In the genomic region with DNA sequence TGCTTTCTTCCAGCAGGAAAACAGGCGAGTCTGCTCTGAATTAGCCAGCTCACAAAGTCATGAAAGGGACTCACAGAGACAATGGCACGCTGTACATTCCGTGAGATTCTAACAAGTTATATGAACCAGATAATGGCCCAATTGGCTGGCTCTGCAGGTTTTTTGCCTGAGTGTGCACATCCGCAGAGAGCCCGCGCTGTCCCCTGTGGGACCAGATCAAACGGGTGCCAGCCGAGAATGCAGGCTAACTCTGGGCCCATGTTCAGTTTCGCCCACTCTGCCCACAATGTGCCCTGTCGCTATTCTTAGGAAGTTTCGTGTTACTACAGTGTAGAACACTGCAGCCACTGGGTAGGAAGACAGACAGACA, we compare ENCODE assay signal across 11 mouse cellular contexts.
DNase-seq lines count a peak whose midpoint lies in the region; ATAC-seq and TF ChIP-seq lines count a peak whose summit lies in the region.
"Had no signal": no experiment of that assay in that cellular context is flagged by ENCODE, and none has a peak within 500 bp of the region (broad histone marks: within the 10 kb centered on the region; RNA-seq: fewer than 3 reads in every experiment).

No protein-coding gene starts in this region.

- H3K4me3 ChIP-seq in lung, embryonic 14.5 days (ENCODE audit: low read depth, low read length) = no peak overlapping the region
- no peak overlapping the region for H3K4me3 ChIP-seq in forebrain, embryonic 11.5 days (ENCODE audit: low read depth, low read length)
- no peak overlapping the region for H3K4me3 ChIP-seq in intestine, postnatal 0 days (ENCODE audit: low read depth, low read length)

- no peaks in the 10 kb centered on the region for H3K36me3 ChIP-seq in lung, embryonic 14.5 days (ENCODE audit: insufficient read depth)
- no peaks in the 10 kb centered on the region for H3K36me3 ChIP-seq in forebrain, embryonic 11.5 days (ENCODE audit: control insufficient read depth, insufficient read depth, low read length)
- H3K36me3 ChIP-seq in intestine, postnatal 0 days (ENCODE audit: control insufficient read depth, insufficient read depth) = no peaks in the 10 kb centered on the region; the same call in 1 of the 2 replicates

- TF ChIP-seq CTCF in lung, embryonic 14.5 days (IDR thresholded peaks at IDR 0.05; ENCODE audit: low read depth) = no peak
- TF ChIP-seq CTCF in intestine, postnatal 0 days (IDR thresholded peaks at IDR 0.05; ENCODE audit: low read depth) = no peak

- no peak for DNase-seq in lung, embryonic 14.5 days
- DNase-seq in lung, postnatal 10 days = no peak
- DNase-seq in forebrain, embryonic 11.5 days (ENCODE audit: low spot score) = peak; percentile 72
- DNase-seq in ovary, postnatal 36 days (ENCODE audit: low spot score) = no peak
- no peak for DNase-seq in yolk sac, embryonic 10.5 days (ENCODE audit: low spot score)
- DNase-seq: kidney, postnatal 14 days; thymus, postnatal 25 days had no signal

- H3K27me3 ChIP-seq in lung, embryonic 14.5 days (ENCODE audit: insufficient read depth, low read length) = no peaks in the 10 kb centered on the region
- no peaks in the 10 kb centered on the region for H3K27me3 ChIP-seq in forebrain, embryonic 11.5 days (ENCODE audit: control insufficient read depth, insufficient read depth, low read length)
- no peaks in the 10 kb centered on the region for H3K27me3 ChIP-seq in intestine, postnatal 0 days (replicated peaks; ENCODE audit: control insufficient read depth, insufficient read depth, low read length)

- ATAC-seq in lung, embryonic 14.5 days (ENCODE audit: insufficient read depth) = no peak
- no peak for ATAC-seq in forebrain, embryonic 11.5 days (replicated peaks; ENCODE audit: low FRiP score)
- ATAC-seq in intestine, postnatal 0 days = no peak
- ATAC-seq in neutrophil, adult 5-6 weeks (ENCODE audit: extremely low read depth, insufficient number of reproducible peaks, low FRiP score, poor library complexity, severe bottlenecking) = 0 out of 2 replicates have a peak, but pooled peaks have one; percentile 16
- ATAC-seq in erythroid progenitor cell, adult 5-6 weeks (replicated peaks; ENCODE audit: low FRiP score, poor library complexity, severe bottlenecking) = no peak

- no peak overlapping the region for H3K9ac ChIP-seq in lung, embryonic 14.5 days
- H3K9ac ChIP-seq in forebrain, embryonic 11.5 days (ENCODE audit: low read length) = no peak overlapping the region; the same call in 1 of the 2 replicates
- H3K9ac ChIP-seq in intestine, postnatal 0 days (ENCODE audit: low read depth, low read length) = no peak overlapping the region
- H3K9ac ChIP-seq: liver, embryonic 14.5 days had no signal

- H3K27ac ChIP-seq in lung, embryonic 14.5 days (ENCODE audit: low read depth) = peak overlapping the region; percentile 74
- peak overlapping the region; percentile 94 for H3K27ac ChIP-seq in forebrain, embryonic 11.5 days (ENCODE audit: low read depth, low read length)
- H3K27ac ChIP-seq in intestine, postnatal 0 days (ENCODE audit: low read depth, low read length) = 0 out of 2 replicates have a peak overlapping the region, but pooled peaks have one; percentile 3
- H3K27ac ChIP-seq: liver, embryonic 14.5 days had no signal

- no peaks in the 10 kb centered on the region for H3K9me3 ChIP-seq in lung, embryonic 14.5 days (ENCODE audit: low read depth, low read length)
- H3K9me3 ChIP-seq in forebrain, embryonic 11.5 days (ENCODE audit: control insufficient read depth, low read length) = no peaks in the 10 kb centered on the region
- no peaks in the 10 kb centered on the region for H3K9me3 ChIP-seq in intestine, postnatal 0 days (ENCODE audit: control insufficient read depth)

- H3K4me1 ChIP-seq in lung, embryonic 14.5 days (ENCODE audit: insufficient read depth) = peaks cover 21% of the 10 kb centered on the region
- H3K4me1 ChIP-seq in forebrain, embryonic 11.5 days (replicated peaks; ENCODE audit: control insufficient read depth, insufficient read depth, low read length) = peaks cover 29% of the 10 kb centered on the region
- no peaks in the 10 kb centered on the region for H3K4me1 ChIP-seq in intestine, postnatal 0 days (replicated peaks; ENCODE audit: control insufficient read depth, insufficient read depth, low read length)

- H3K4me2 ChIP-seq in lung, embryonic 14.5 days = no peak overlapping the region
- peak overlapping the region; percentile 37 for H3K4me2 ChIP-seq in forebrain, embryonic 11.5 days (ENCODE audit: low read depth, low read length, severe bottlenecking)
- no peak overlapping the region for H3K4me2 ChIP-seq in intestine, postnatal 0 days (replicated peaks; ENCODE audit: low read depth)

- WGBS in lung, embryonic 14.5 days = 81% methylated on average over 11 of the region's 11 CpGs
- 17% methylated on average over 11 of the region's 11 CpGs for WGBS in forebrain, embryonic 11.5 days
- 83% methylated on average over 11 of the region's 11 CpGs for WGBS in intestine, postnatal 0 days

Comparison
In these comparisons a context has a peak if more than half of its experiments do, and no peak if none do; other contexts are left out.
1. H3K27ac ChIP-seq: peak in every context shown above with its lines; median percentile 94 in forebrain, embryonic 11.5 days; 74 in lung, embryonic 14.5 days; 3 in intestine, postnatal 0 days.